Comparison of ENCODE assay signal across 25 mouse cellular contexts in the genomic region with DNA sequence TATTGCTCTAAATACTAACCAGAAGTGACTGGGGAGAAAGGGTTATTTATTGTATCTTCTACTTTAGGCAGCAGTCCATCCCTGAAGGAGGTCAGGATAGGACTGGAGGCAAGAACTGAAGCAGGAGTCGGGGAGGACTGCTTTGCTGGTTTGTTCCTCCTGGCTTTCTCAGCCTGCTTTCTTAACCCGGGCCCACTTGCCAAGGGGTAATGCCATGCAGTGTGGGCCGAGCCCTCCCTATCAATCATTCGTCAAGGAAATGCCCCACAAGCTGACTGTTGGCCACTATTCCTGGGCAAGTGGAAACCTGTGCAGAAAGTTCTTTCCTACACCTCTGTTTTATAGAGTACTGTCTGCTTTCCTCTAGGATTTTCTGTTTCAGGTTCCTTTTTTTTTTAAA. TPM values are rescaled to one million over a fixed set of nuclear protein-coding genes. Genes with fewer than 3 reads are reported as not detected.
DNase-seq lines count a peak whose midpoint lies in the region; ATAC-seq lines count a peak whose summit lies in the region.
"Had no signal": no experiment of that assay in that cellular context is flagged by ENCODE, and none has a peak within 500 bp of the region (broad histone marks: within the 10 kb centered on the region; RNA-seq: fewer than 3 reads in every experiment).

No protein-coding gene starts in this region.

- DNase-seq in kidney, adult 11 months = peak; percentile 8
- DNase-seq in kidney, adult 18-20 months = no peak
- DNase-seq in kidney, postnatal 14 days = no peak
- peak; percentile 78 for DNase-seq in fat pad, adult 2 months (ENCODE audit: extremely low read depth, low read depth, low spot score)
- peak; percentile 8 to 20 for DNase-seq in kidney, postnatal 4 days
- DNase-seq: adrenal gland, adult 2 months; adrenal gland, postnatal 14 days; B cell, adult 2 months; cerebellum, adult 11 months; cerebellum, adult 2 months; cerebellum, adult 9-11 months; cerebellum, postnatal 25 days; gastrocnemius, postnatal 25 days had no signal

- H3K27ac ChIP-seq in kidney, embryonic 16.5 days (ENCODE audit: low read length) = no peak overlapping the region
- H3K27ac ChIP-seq in midbrain, embryonic 15.5 days = no peak overlapping the region
- H3K27ac ChIP-seq: embryonic facial prominence, embryonic 12.5 days; embryonic facial prominence, embryonic 15.5 days; forebrain, embryonic 12.5 days; forebrain, embryonic 15.5 days; hindbrain, embryonic 10.5 days; hindbrain, embryonic 13.5 days had no signal

- no peak overlapping the region for H3K4me2 ChIP-seq in kidney, embryonic 16.5 days (replicated peaks; ENCODE audit: low read depth, low read length)
- no peak overlapping the region for H3K4me2 ChIP-seq in midbrain, embryonic 15.5 days
- H3K4me2 ChIP-seq: embryonic facial prominence, embryonic 12.5 days; embryonic facial prominence, embryonic 15.5 days; forebrain, embryonic 12.5 days; forebrain, embryonic 15.5 days; heart, embryonic 11.5 days; hindbrain, embryonic 13.5 days had no signal

- H3K27me3 ChIP-seq in kidney, embryonic 16.5 days (ENCODE audit: insufficient read depth, low read length) = no peaks in the 10 kb centered on the region
- H3K27me3 ChIP-seq in midbrain, embryonic 15.5 days (replicated peaks) = no peaks in the 10 kb centered on the region
- H3K27me3 ChIP-seq: CH12.LX; embryonic facial prominence, embryonic 12.5 days; embryonic facial prominence, embryonic 15.5 days; forebrain, embryonic 12.5 days; forebrain, embryonic 15.5 days; hindbrain, embryonic 13.5 days had no signal

- no peak overlapping the region for H3K4me3 ChIP-seq in kidney, embryonic 16.5 days (ENCODE audit: low read length)
- no peak overlapping the region for H3K4me3 ChIP-seq in midbrain, embryonic 15.5 days
- H3K4me3 ChIP-seq: embryonic facial prominence, embryonic 12.5 days; embryonic facial prominence, embryonic 15.5 days; forebrain, embryonic 12.5 days; forebrain, embryonic 15.5 days; hindbrain, embryonic 10.5 days; hindbrain, embryonic 13.5 days had no signal

- WGBS in kidney, embryonic 16.5 days = 78% methylated on average over 4 of the region's 4 CpGs
- WGBS in midbrain, embryonic 15.5 days = 94% methylated on average over 4 of the region's 4 CpGs

- no peaks in the 10 kb centered on the region for H3K4me1 ChIP-seq in kidney, embryonic 16.5 days (ENCODE audit: insufficient read depth, low read length)
- H3K4me1 ChIP-seq in midbrain, embryonic 15.5 days = no peaks in the 10 kb centered on the region
- H3K4me1 ChIP-seq: embryonic facial prominence, embryonic 12.5 days; embryonic facial prominence, embryonic 15.5 days; forebrain, embryonic 12.5 days; forebrain, embryonic 15.5 days; hindbrain, embryonic 10.5 days; hindbrain, embryonic 13.5 days had no signal

- H3K9ac ChIP-seq in kidney, embryonic 16.5 days (replicated peaks; ENCODE audit: low read length) = no peak overlapping the region
- no peak overlapping the region for H3K9ac ChIP-seq in midbrain, embryonic 15.5 days
- H3K9ac ChIP-seq: embryonic facial prominence, embryonic 12.5 days; embryonic facial prominence, embryonic 15.5 days; forebrain, embryonic 12.5 days; forebrain, embryonic 15.5 days; hindbrain, embryonic 13.5 days had no signal

- ATAC-seq in kidney, embryonic 16.5 days (ENCODE audit: low FRiP score, low TSS enrichment) = peak; percentile 46; the same call in 1 of the 2 replicates
- no peak for ATAC-seq in midbrain, embryonic 15.5 days (replicated peaks)
- ATAC-seq: forebrain, embryonic 15.5 days; hindbrain, embryonic 16.5 days had no signal

- peaks cover 3% of the 10 kb centered on the region; the same call in 1 of the 2 replicates for H3K36me3 ChIP-seq in kidney, embryonic 16.5 days (ENCODE audit: insufficient read depth, low read length)
- no peaks in the 10 kb centered on the region for H3K36me3 ChIP-seq in midbrain, embryonic 15.5 days (replicated peaks)
- H3K36me3 ChIP-seq: embryonic facial prominence, embryonic 15.5 days; forebrain, embryonic 12.5 days; hindbrain, embryonic 13.5 days had no signal

- no peaks in the 10 kb centered on the region for H3K9me3 ChIP-seq in kidney, embryonic 16.5 days (ENCODE audit: low read length)
- no peaks in the 10 kb centered on the region for H3K9me3 ChIP-seq in midbrain, embryonic 15.5 days
- H3K9me3 ChIP-seq: embryonic facial prominence, embryonic 12.5 days; embryonic facial prominence, embryonic 15.5 days; forebrain, embryonic 12.5 days; forebrain, embryonic 15.5 days; G1E; hindbrain, embryonic 10.5 days; hindbrain, embryonic 13.5 days had no signal

RNA-seq across cellular contexts. Expression of a gene that starts 39.3 kb away (rescaled TPM):
- 81.5 and 84.7 TPM in 2 replicates for polyA plus RNA-seq in kidney, embryonic 16.5 days (2015; fragmentation: Nextera tagmentation; extraction: Ambion mirVana)
- polyA plus RNA-seq in midbrain, embryonic 15.5 days (2015; fragmentation: Nextera tagmentation; extraction: Ambion mirVana) = 54.9 and 59.7 TPM in 2 replicates

Comparison
In these comparisons a context has a peak if more than half of its experiments do, and no peak if none do; other contexts are left out.
1. DNase-seq: peak in kidney, adult 11 months (single experiment), fat pad, adult 2 months (single experiment) and kidney, postnatal 4 days (2 of 2); none in kidney, adult 18-20 months (single experiment) and kidney, postnatal 14 days (single experiment).